Mouse (Mus musculus): ENCODE results near the gene Myh9.
"Not testable (repeated sequence)": the region's sequence is repeated elsewhere in the genome, so short reads cannot be mapped to it uniquely, and the experiment has no call there.

Myh9 gene

GRCm38 (mm10) chr15:77725393-77726020 is 116.5 kb downstream of the Myh9 start:
- DNase-seq (ENCODE audit: low read depth in 2 of 2, low spot score in 2 of 2), result not testable (repeated sequence)

DNA sequence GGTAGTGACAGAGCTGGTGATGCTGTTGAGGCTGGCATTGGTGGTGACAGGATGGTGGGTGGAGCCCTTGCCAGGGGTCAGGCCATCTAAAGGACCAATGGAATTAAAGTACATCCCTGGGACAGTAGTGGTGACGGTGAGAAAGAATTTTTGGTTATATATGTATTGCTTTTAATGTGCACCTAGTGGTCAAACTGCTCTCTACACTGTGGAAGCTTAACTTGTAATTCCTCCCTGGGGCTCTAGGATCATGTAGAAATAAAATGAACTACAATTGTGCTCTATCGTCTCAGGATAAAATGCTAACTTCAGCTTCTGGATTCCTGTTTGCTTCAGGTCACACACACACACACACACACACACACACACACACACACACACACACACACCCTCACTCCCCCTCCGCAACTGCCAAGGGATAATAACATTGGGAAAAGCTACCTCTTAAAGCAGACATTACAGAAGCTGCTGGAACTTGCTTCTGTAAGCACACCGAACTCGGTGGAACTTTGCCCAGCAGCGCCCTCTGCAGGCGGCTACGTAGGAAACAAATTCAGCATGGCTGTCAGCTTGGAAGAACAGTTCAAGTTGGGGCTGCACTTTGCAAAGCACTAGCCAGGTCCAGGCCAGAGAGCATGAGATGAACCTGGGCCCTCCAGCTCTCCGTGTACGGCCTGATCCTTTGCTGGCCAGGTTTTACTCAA is 117.6 kb downstream of the Myh9 start:
- not testable (repeated sequence) for DNase-seq (ENCODE audit: low read depth in 2 of 2, low spot score in 2 of 2)

- DNase-seq (ENCODE audit: low read depth in 2 of 2, low spot score in 2 of 2), result not testable (repeated sequence)
Measured at GRCm38 (mm10) chr15:77721509-77721908, 120.5 kb downstream of the Myh9 start.

- DNase-seq (ENCODE audit: low read depth in 2 of 2, low spot score in 2 of 2), result not testable (repeated sequence)
Measured at GRCm38 (mm10) chr15:77718240-77718639, 123.7 kb downstream of the Myh9 start.
